Mouse (Mus musculus): ENCODE measurements around the gene Ptprn2. TPM values are rescaled to one million over a fixed set of nuclear protein-coding genes. Genes with fewer than 3 reads are reported as not detected.

The Ptprn2 gene
- polyA plus RNA-seq, 1 experiment: 63.0 TPM

DNA sequence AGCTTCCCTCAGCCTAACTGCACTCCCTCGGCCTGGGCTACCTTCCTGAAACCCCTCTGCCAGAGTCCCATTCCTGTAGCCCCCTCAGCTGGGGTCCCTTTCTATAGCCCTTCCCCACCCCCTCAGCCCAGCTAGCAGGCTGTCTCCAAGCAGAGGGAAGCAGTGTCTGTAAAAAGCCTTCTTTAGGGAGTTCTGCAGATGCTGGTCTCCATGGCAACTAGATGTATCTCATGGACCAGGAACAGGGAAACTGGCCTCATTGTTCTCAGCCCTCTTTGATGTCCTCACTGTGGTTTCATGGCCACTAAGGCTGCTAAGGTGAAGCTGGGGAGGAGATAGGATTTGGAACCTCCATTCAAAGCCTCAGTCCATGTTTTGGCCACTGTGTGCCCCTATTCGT, 423.1 kb downstream of the Ptprn2 start:
- DNase-seq (ENCODE audit: low read depth): peak; percentile 88

DNA sequence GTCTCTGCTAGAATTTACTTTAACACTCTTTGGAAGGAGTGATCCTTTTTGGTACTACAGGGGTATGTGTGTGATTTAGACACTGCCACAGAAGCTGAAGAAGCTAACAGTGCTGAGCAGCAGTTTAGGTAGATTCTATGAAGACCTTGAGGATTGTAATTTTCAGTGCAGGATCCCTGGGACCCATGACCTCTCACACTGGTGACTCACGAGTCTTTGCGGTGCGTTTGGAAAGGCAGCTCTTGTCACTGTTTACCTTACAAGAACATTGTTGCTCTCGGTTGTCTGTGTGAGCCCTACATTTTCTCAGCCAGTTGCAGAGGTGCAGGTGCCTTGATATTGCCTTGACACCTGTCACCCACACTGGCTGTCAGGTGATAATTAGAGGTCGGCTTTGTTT, 431.3 kb downstream of the Ptprn2 start:
- TF ChIP-seq POLR2A (IDR thresholded peaks at IDR 0.05; ENCODE audit: borderline replicate concordance, extremely low read depth, insufficient read depth, insufficient read length, poor library complexity, severe bottlenecking) (no peak), CTCF (IDR thresholded peaks at IDR 0.05; ENCODE audit: borderline replicate concordance, extremely low read depth, insufficient read depth, insufficient read length) (no peak)
- DNase-seq (ENCODE audit: low read depth): no peak

More for the DNA sequence above, 423.1 kb downstream of the Ptprn2 start:
- TF ChIP-seq CTCF (IDR thresholded peaks at IDR 0.05; ENCODE audit: borderline replicate concordance, extremely low read depth, insufficient read depth, insufficient read length) (no peak), POLR2A (IDR thresholded peaks at IDR 0.05; ENCODE audit: borderline replicate concordance, extremely low read depth, insufficient read depth, insufficient read length, poor library complexity, severe bottlenecking) (no peak)

DNA sequence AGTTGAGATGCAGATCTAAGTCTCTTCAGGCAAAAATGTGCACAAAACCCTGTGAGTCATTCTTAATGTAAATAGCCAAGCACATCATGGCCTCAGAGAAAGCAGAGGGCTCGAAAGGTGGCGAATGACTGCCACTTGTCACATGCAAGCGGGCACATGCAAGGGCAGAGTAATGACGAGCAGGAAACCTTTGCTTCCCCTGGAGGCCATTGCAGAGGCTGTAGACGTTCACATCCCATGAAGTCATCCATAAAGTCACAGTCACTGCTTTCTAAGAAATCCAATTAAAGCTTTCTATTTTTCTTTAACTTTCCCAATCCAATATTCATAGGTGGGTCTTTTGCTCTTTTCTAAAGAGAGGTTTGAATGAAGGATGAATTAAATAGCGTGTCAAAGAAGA, 433.7 kb downstream of the Ptprn2 start:
- TF ChIP-seq POLR2A (IDR thresholded peaks at IDR 0.05; ENCODE audit: borderline replicate concordance, extremely low read depth, insufficient read depth, insufficient read length, poor library complexity, severe bottlenecking) (no peak), CTCF (IDR thresholded peaks at IDR 0.05; ENCODE audit: borderline replicate concordance, extremely low read depth, insufficient read depth, insufficient read length) (no peak)
- DNase-seq (ENCODE audit: low read depth): peak; percentile 64

GRCm38 (mm10) chr12:116919691-116920526, 434.4 kb downstream of the Ptprn2 start:
- TF ChIP-seq POLR2A (IDR thresholded peaks at IDR 0.05; ENCODE audit: borderline replicate concordance, extremely low read depth, insufficient read depth, insufficient read length, poor library complexity, severe bottlenecking): no peak
- no peak for TF ChIP-seq CTCF (IDR thresholded peaks at IDR 0.05; ENCODE audit: borderline replicate concordance, extremely low read depth, insufficient read depth, insufficient read length)
- peak; percentile 98 for DNase-seq (ENCODE audit: low read depth)

GRCm38 (mm10) chr12:116927115-116927514, 441.6 kb downstream of the Ptprn2 start:
- TF ChIP-seq CTCF (IDR thresholded peaks at IDR 0.05; ENCODE audit: borderline replicate concordance, extremely low read depth, insufficient read depth, insufficient read length) (no peak), POLR2A (IDR thresholded peaks at IDR 0.05; ENCODE audit: borderline replicate concordance, extremely low read depth, insufficient read depth, insufficient read length, poor library complexity, severe bottlenecking) (no peak)
- peak; percentile 80 for DNase-seq (ENCODE audit: low read depth)

- no peak for DNase-seq (ENCODE audit: low read depth)
These were observed 442.0 kb downstream of the Ptprn2 start for GRCm38 (mm10) chr12:116927516-116927915.

DNA sequence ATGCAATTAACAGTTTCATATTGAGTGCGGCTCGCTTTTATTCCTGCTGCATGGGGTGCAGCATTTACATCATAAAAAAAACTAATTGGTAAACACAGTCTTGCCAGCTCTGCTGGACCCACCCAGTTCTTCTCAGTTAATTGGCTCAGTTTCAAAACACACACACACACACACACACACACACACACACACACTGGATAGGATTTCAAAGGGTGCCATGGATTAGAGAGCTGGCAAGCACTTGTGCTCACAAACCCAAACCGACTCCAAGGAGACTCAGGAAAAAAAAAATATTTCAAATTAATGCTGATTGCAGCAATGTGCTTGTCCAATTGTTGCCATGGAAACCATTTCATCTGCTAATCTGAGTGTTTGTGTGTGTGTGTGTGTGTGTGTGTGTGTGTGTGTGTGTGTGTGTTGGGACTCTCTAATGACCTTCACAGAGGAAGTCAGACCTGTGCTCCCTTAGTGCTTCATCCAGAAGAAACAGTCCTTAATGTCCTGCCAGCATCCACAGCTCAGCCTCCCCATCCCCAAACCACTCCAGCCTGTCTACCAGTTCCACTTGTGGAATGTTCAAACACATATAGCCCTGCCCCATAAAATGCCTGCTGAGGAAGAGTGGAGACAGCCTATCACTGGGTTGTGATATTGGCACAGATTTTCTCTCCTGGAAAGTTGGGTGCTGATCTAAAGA, 452.8 kb downstream of the Ptprn2 start:
- no peak for TF ChIP-seq POLR2A (IDR thresholded peaks at IDR 0.05; ENCODE audit: borderline replicate concordance, extremely low read depth, insufficient read depth, insufficient read length, poor library complexity, severe bottlenecking)
- no peak for TF ChIP-seq CTCF (IDR thresholded peaks at IDR 0.05; ENCODE audit: borderline replicate concordance, extremely low read depth, insufficient read depth, insufficient read length)
- DNase-seq (ENCODE audit: low read depth): peak; percentile 96

More at GRCm38 (mm10) chr12:116927516-116927915, 442.0 kb downstream of the Ptprn2 start:
- TF ChIP-seq POLR2A (IDR thresholded peaks at IDR 0.05; ENCODE audit: borderline replicate concordance, extremely low read depth, insufficient read depth, insufficient read length, poor library complexity, severe bottlenecking): no peak
- TF ChIP-seq CTCF (IDR thresholded peaks at IDR 0.05; ENCODE audit: borderline replicate concordance, extremely low read depth, insufficient read depth, insufficient read length): no peak

GRCm38 (mm10) chr12:116943883-116944282, 458.4 kb downstream of the Ptprn2 start:
- no peak for TF ChIP-seq CTCF (IDR thresholded peaks at IDR 0.05; ENCODE audit: borderline replicate concordance, extremely low read depth, insufficient read depth, insufficient read length)
- no peak for TF ChIP-seq POLR2A (IDR thresholded peaks at IDR 0.05; ENCODE audit: borderline replicate concordance, extremely low read depth, insufficient read depth, insufficient read length, poor library complexity, severe bottlenecking)
- peak; percentile 61 for DNase-seq (ENCODE audit: low read depth)

- DNase-seq (ENCODE audit: low read depth): no peak
- TF ChIP-seq POLR2A (IDR thresholded peaks at IDR 0.05; ENCODE audit: borderline replicate concordance, extremely low read depth, insufficient read depth, insufficient read length, poor library complexity, severe bottlenecking) (no peak), CTCF (IDR thresholded peaks at IDR 0.05; ENCODE audit: borderline replicate concordance, extremely low read depth, insufficient read depth, insufficient read length) (no peak)
These were observed 462.8 kb downstream of the Ptprn2 start for GRCm38 (mm10) chr12:116948151-116948928.

DNA sequence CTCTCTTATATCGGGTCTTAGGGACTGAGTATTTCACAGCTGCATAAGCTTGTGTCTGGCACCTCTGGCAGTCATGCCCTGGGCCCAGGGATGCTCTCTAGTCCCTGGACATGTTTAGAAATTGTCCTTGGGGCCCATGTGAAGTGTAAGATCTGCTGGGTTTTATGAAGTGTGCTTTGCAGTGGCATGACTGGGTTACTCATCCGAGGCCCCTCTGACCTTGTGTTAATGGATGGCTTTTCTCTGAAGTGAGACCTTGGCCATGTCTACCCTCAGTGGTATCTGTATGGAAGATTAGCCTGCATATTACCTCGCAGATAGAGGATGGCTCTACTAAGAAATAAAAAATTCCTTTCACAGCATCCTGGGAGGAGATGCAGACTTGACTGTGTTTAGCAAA, 464.2 kb downstream of the Ptprn2 start:
- TF ChIP-seq CTCF (IDR thresholded peaks at IDR 0.05; ENCODE audit: borderline replicate concordance, extremely low read depth, insufficient read depth, insufficient read length) (no peak), POLR2A (IDR thresholded peaks at IDR 0.05; ENCODE audit: borderline replicate concordance, extremely low read depth, insufficient read depth, insufficient read length, poor library complexity, severe bottlenecking) (no peak)
- DNase-seq (ENCODE audit: low read depth): no peak
